Mouse (Mus musculus): ENCODE data around the gene Zfp831.

GRCm38 (mm10) chr2:174658229-174658844, 15.0 kb downstream of the Zfp831 start:
- no peak for TF ChIP-seq EP300 (IDR thresholded peaks at IDR 0.05; ENCODE audit: low read length)
- no peak for TF ChIP-seq USF1 (IDR thresholded peaks at IDR 0.05; ENCODE audit: low read depth, low read length)
- no peak for TF ChIP-seq HCFC1 (IDR thresholded peaks at IDR 0.05; ENCODE audit: low read depth, low read length)
- TF ChIP-seq CTCF (conservative IDR thresholded peaks at IDR 0.05 in 1 of 2, IDR thresholded peaks at IDR 0.05 in 1 of 2; ENCODE audit: low read depth in 2 of 2, low read length in 2 of 2): peak; percentile 30 to 75; a peak in 2 of 4 replicates
- TF ChIP-seq MXI1 (IDR thresholded peaks at IDR 0.05; ENCODE audit: low read depth, low read length): no peak
- no peak for TF ChIP-seq POLR2AphosphoS2 (IDR thresholded peaks at IDR 0.05; ENCODE audit: low read depth, low read length)
- no peak for TF ChIP-seq POLR2A (IDR thresholded peaks at IDR 0.05; ENCODE audit: low read depth, low read length)
- no peak for TF ChIP-seq RCOR1 (conservative IDR thresholded peaks at IDR 0.05; ENCODE audit: low read depth, low read length)
- no peak for TF ChIP-seq BHLHE40 (IDR thresholded peaks at IDR 0.05; ENCODE audit: low read depth, low read length)
- TF ChIP-seq KAT2A (IDR thresholded peaks at IDR 0.05; ENCODE audit: insufficient replicate concordance, low read length): no peak
- TF ChIP-seq RAD21 (IDR thresholded peaks at IDR 0.05; ENCODE audit: low read depth, low read length): peak; percentile 78
- TF ChIP-seq ZKSCAN1 (IDR thresholded peaks at IDR 0.05; ENCODE audit: borderline replicate concordance, low read depth, low read length): no peak
- no peak for TF ChIP-seq ETS1 (conservative IDR thresholded peaks at IDR 0.05; ENCODE audit: low read depth, low read length)
